Mouse (Mus musculus) intestine, embryonic 14.5 days (tissue): ENCODE measurements around the gene Dlg4. TPM values are rescaled to one million over a fixed set of nuclear protein-coding genes. Genes with fewer than 3 reads are reported as not detected.
A peak's percentile ranks its signal among the peaks of the same experiment; 100 is the strongest.
"Not testable (repeated sequence)": the region's sequence is repeated elsewhere in the genome, so short reads cannot be mapped to it uniquely, and the experiment has no call there.

Experiments used
- ATAC-seq: fragments of 200-750 bp; cut with Nextera tagmentation; replicated peaks from 2 replicates; pipeline ENCODE4 v1.8.0; 2017; ENCODE audit warnings: low read depth, moderate number of reproducible peaks, moderate TSS enrichment, moderate library complexity; ENCODE audit not compliant: low FRiP score, low TSS enrichment
- DNase-seq: peaks from one replicate; pipeline ENCODE4 v3.0.0-alpha.2; 2018; ENCODE audit warnings: low spot score
- H3K27ac ChIP-seq: fragments of 300-500 bp; sonication (generic); 2 replicates; pipeline ENCODE4 v1.5.1; 2014; ENCODE audit warnings: low read depth, mild to moderate bottlenecking, control low read depth
- H3K27me3 ChIP-seq: fragments of 300-500 bp; sonication (generic); replicated peaks from 2 replicates; pipeline ENCODE4 v1.6.1; 2014; ENCODE audit warnings: low read length, control low read depth; ENCODE audit not compliant: control insufficient read depth, insufficient read depth
- H3K36me3 ChIP-seq: fragments of 300-500 bp; sonication (generic); 2 replicates; pipeline ENCODE4 v1.6.1; 2014; ENCODE audit warnings: low read length, control low read depth; ENCODE audit not compliant: control insufficient read depth, insufficient read depth
- H3K4me1 ChIP-seq: fragments of 300-500 bp; sonication (generic); replicated peaks from 2 replicates; pipeline ENCODE4 v1.6.1; 2014; ENCODE audit warnings: low read length, control low read depth, mixed read lengths; ENCODE audit not compliant: control insufficient read depth, insufficient read depth
- H3K4me2 ChIP-seq: fragments of 300-500 bp; sonication (generic); 2 replicates; pipeline ENCODE4 v1.6.1; 2014; ENCODE audit warnings: low read length
- H3K4me3 ChIP-seq: fragments of 300-500 bp; sonication (generic); 2 replicates; pipeline ENCODE4 v1.5.1; 2014; ENCODE audit warnings: low read depth, low read length, control low read depth, mixed read lengths
- H3K9ac ChIP-seq: fragments of 300-500 bp; sonication (generic); 2 replicates; pipeline ENCODE4 v1.6.1; 2014; ENCODE audit warnings: mild to moderate bottlenecking, low read length
- H3K9me3 ChIP-seq: fragments of 300-500 bp; sonication (generic); 2 replicates; pipeline ENCODE4 v1.6.1; 2016; ENCODE audit warnings: low read length, control low read depth; ENCODE audit not compliant: control insufficient read depth
- WGBS: fragments of 180-500 bp; shearing (Covaris S2); extraction: QIAGEN DNeasy Blood & Tissue Kit; methylation state at CpG from one replicate; pipeline ENCODE4 v1.1.7; 2014; 5-methylcytosine and 5-hydroxymethylcytosine counted together
- polyA plus RNA-seq: library from polyadenylated mRNA; unstranded; fragments of >200 nt; fragmentation: Nextera tagmentation; extraction: Ambion mirVana; gene quantifications from 2 replicates; pipeline ENCODE4 v1.2.1, GENCODE M21; 2014

The Dlg4 gene
- polyA plus RNA-seq, 1 experiment from 2014 or later = 7.7 TPM

DNA sequence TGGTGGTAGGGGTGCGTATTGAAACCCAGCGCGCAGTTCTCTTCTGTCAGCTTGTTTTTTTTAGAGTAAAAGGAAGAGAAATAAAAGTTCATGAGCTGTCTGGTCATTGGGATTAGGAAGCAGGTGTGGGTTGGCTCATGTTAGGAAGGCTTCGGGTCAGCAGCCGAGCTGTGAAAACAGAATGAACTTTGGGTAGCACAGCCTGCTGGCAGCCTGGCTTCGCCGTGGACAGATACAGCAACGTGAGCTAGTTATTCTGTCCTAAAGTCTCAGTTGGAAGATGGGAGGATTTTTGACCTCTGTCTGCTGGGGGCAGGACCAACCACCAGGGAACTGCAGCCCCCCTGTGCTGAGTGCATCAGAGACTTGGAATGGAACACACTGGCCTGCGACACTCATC, 41.1 kb downstream of the Dlg4 start:
- DNase-seq (no peak), ATAC-seq (no peak)
- no peaks in the 10 kb centered on the region for H3K9me3 ChIP-seq
- H3K27ac ChIP-seq = no peak overlapping the region
- no peak overlapping the region for H3K9ac ChIP-seq
- H3K4me1 ChIP-seq = peaks cover 8% of the 10 kb centered on the region; the same call in 1 of the 2 replicates
- no peaks in the 10 kb centered on the region for H3K36me3 ChIP-seq
- 0 out of 2 replicates have a peak, but pooled peaks cover 2% of the 10 kb centered on the region for H3K27me3 ChIP-seq
- 85% methylated on average over 9 of the region's 9 CpGs for WGBS
- H3K4me2 ChIP-seq = no peak overlapping the region
- no peak overlapping the region for H3K4me3 ChIP-seq

DNA sequence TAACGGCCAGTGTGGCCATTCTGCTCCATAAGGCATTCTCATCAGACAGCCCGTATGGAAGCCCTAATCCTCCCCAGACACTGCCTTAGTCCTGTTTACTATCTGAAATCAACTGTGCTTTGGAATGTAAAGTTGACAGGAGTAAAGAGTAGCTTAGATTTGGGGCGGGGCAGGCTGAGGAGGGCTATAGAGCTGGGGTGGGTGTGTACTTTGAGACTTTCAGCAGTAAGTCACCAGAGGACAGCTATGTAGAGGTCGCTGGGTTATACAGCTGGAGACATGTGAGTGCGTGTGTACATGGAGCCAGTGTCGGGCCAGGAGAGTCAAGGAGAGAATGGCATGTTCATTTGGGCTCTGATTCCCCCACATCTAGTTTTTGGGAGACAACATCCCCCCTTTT, 43.2 kb downstream of the Dlg4 start:
- DNase-seq (no peak), ATAC-seq (no peak)
- Histone ChIP-seq H3K9me3 (no peaks in the 10 kb centered on the region), H3K4me3 (no peak overlapping the region), H3K27me3 (0 out of 2 replicates have a peak, but pooled peaks cover 2% of the 10 kb centered on the region), H3K27ac (no peak overlapping the region), H3K4me1 (peaks cover 3% of the 10 kb centered on the region; the same call in 1 of the 2 replicates), H3K4me2 (no peak overlapping the region), H3K36me3 (no peaks in the 10 kb centered on the region), H3K9ac (no peak overlapping the region)
- 28% methylated on average over 6 of the region's 6 CpGs for WGBS

GRCm38 (mm10) chr11:70063053-70063452, 46.3 kb downstream of the Dlg4 start:
- no peak for ATAC-seq
- H3K4me3 ChIP-seq = no peak overlapping the region
- no peaks in the 10 kb centered on the region for H3K9me3 ChIP-seq
- no peaks in the 10 kb centered on the region; the same call in 1 of the 2 replicates for H3K4me1 ChIP-seq
- no peaks in the 10 kb centered on the region for H3K27me3 ChIP-seq
- H3K4me2 ChIP-seq = no peak overlapping the region
- WGBS = 64% methylated on average over 3 of the region's 3 CpGs
- no peak overlapping the region for H3K27ac ChIP-seq
- no peaks in the 10 kb centered on the region for H3K36me3 ChIP-seq
- H3K9ac ChIP-seq = no peak overlapping the region
- DNase-seq = no peak

DNA sequence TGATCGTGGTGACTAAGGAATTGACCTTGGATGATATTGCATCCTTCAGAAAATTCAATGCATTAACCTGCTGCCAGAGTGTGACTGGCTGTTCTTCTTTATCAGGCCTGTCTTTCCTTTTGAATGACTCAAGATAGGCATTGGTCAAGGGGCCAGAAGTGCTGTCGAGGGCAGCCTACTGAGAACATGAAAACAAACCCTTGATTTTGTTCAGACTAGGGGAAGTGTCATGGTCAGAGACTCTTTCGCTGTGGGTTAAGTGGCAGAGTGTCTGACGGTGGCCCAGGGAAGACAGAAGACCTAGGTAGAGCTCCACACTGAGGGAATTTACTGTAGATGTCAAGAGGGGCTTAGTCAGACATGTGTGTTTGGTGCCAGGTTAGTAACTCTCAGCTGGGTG, 50.0 kb downstream of the Dlg4 start:
- H3K4me3 ChIP-seq = no peak overlapping the region
- no peak overlapping the region for H3K9ac ChIP-seq
- no peaks in the 10 kb centered on the region for H3K36me3 ChIP-seq
- ATAC-seq (no peak), DNase-seq (no peak)
- H3K27ac ChIP-seq = no peak overlapping the region
- WGBS = 82% methylated on average over 4 of the region's 4 CpGs
- H3K4me1 ChIP-seq = no peaks in the 10 kb centered on the region
- no peak overlapping the region for H3K4me2 ChIP-seq
- H3K27me3 ChIP-seq = no peaks in the 10 kb centered on the region
- H3K9me3 ChIP-seq = no peaks in the 10 kb centered on the region

- ATAC-seq (no peak), DNase-seq (no peak)
- no peaks in the 10 kb centered on the region for H3K27me3 ChIP-seq
- no peaks in the 10 kb centered on the region for H3K9me3 ChIP-seq
- H3K4me3 ChIP-seq = no peak overlapping the region
- no peak overlapping the region for H3K27ac ChIP-seq
- H3K4me1 ChIP-seq = no peaks in the 10 kb centered on the region
- no peak overlapping the region for H3K9ac ChIP-seq
- no peak overlapping the region for H3K4me2 ChIP-seq
- H3K36me3 ChIP-seq = no peaks in the 10 kb centered on the region
- WGBS = 48% methylated on average over 3 of the region's 3 CpGs
These were observed 51.5 kb downstream of the Dlg4 start for GRCm38 (mm10) chr11:70068245-70068644.

GRCm38 (mm10) chr11:70070057-70070456, 53.3 kb downstream of the Dlg4 start:
- no peak for DNase-seq
- Histone ChIP-seq H3K9ac (no peak overlapping the region), H3K4me1 (no peaks in the 10 kb centered on the region), H3K36me3 (no peaks in the 10 kb centered on the region), H3K27me3 (no peaks in the 10 kb centered on the region), H3K4me2 (no peak overlapping the region), H3K4me3 (no peak overlapping the region), H3K9me3 (no peaks in the 10 kb centered on the region), H3K27ac (no peak overlapping the region)
- no peak for ATAC-seq
- 55% methylated on average over 6 of the region's 6 CpGs for WGBS

DNA sequence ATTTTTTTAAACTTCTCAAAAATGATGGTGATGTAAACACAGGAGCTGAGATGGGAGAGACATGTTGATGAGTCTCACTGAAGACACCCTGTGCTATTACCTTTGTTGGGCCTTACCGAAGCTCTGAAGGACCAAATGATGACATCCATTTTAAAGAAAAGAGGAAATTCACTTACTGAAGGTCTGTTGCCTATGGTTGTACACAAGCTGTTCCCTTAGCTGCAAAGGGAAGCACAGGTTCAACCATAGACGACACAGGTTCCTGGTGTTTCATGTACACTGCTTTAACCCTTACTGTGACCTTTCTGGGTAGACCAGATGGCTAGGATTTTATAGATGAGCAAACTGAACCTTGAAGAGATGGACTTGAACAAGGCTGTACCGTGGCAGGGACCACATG, 53.9 kb downstream of the Dlg4 start:
- not testable (repeated sequence) for H3K36me3 ChIP-seq, DNase-seq, H3K9ac ChIP-seq, H3K27ac ChIP-seq, H3K4me1 ChIP-seq, ATAC-seq, H3K4me2 ChIP-seq, H3K9me3 ChIP-seq, H3K27me3 ChIP-seq, H3K4me3 ChIP-seq
- WGBS = 67% methylated on average over 3 of the region's 3 CpGs

DNA sequence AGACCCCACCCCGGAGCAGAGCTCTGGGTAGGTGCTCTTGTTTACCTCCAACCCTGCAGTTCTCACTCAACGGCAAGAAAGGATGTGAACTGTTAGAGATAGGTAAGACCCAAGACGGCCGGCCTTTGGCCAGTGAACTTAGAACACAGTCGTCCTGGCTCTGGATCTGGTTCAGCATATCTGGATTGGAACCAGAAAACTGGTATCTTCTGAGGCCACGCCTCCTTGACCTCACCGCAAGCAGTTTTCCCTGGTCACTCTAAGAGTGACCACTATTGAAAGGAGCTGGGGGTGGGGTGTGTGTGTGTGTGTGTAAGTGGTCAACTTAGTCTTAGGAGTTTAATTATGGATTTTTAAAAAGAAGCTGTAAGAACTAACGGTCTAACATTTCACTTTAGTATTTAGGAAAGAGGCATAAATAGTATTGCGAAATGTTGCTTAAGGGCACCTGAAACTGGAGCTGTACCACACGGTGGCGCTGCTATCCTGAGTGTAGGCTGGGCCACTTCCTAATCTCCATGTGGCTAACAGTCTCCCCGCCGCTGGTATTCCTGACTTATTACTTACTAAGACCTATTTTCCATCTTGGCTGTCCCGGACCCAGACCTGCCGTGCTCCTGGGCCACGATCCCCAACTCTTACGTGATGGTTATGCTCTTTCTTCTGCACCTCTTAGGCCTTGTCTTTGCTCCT, 57.8 kb downstream of the Dlg4 start:
- Histone ChIP-seq H3K4me2 (0 out of 2 replicates have a peak overlapping the region, but pooled peaks have one; percentile 22), H3K4me3 (no peak overlapping the region), H3K27me3 (no peaks in the 10 kb centered on the region), H3K27ac (no peak overlapping the region), H3K36me3 (no peaks in the 10 kb centered on the region), H3K9ac (no peak overlapping the region), H3K4me1 (no peaks in the 10 kb centered on the region), H3K9me3 (no peaks in the 10 kb centered on the region)
- WGBS = 36% methylated on average over 17 of the region's 17 CpGs
- DNase-seq (peak; percentile 87), ATAC-seq (peak; percentile 60; the same call in 1 of the 2 replicates)

DNA sequence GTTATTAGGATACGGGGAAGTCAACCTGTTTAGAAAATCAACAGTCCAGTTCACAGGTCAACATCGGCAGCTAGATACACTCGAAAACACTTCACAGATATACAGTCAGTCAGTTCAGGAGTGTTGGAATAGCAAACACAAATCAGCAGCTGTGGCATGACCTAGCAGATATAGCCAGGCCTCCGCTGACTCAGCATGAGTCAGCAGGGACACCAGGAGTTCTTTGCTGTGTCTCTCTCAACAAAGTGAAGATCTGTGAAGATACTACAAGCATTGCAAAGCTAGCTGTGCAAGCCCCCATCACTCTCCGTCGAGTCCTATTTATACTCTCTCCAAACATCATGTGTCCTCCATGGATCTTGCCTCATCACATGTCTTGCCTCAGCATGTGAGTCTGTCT, 58.8 kb downstream of the Dlg4 start:
- 77% methylated on average over 6 of the region's 6 CpGs for WGBS
- no peak for ATAC-seq
- H3K9me3 ChIP-seq = no peaks in the 10 kb centered on the region
- no peaks in the 10 kb centered on the region for H3K27me3 ChIP-seq
- H3K4me2 ChIP-seq = no peak overlapping the region
- no peak overlapping the region for H3K27ac ChIP-seq
- no peak for DNase-seq
- H3K36me3 ChIP-seq = no peaks in the 10 kb centered on the region
- no peak overlapping the region for H3K4me3 ChIP-seq
- no peaks in the 10 kb centered on the region for H3K4me1 ChIP-seq
- no peak overlapping the region for H3K9ac ChIP-seq
